Comparison of ENCODE assay signal across 8 mouse cellular contexts in genomic region chr16:91932082-91932690, GRCm38 (mm10).
DNase-seq lines count a peak whose midpoint lies in the region; ATAC-seq and TF ChIP-seq lines count a peak whose summit lies in the region.

No protein-coding gene starts in this region.

- H3K9ac ChIP-seq in kidney, postnatal 0 days (ENCODE audit: low read depth, low read length): no peak overlapping the region
- no peak overlapping the region for H3K9ac ChIP-seq in embryonic facial prominence, embryonic 13.5 days
- H3K9ac ChIP-seq in intestine, embryonic 15.5 days: no peak overlapping the region

- H3K4me2 ChIP-seq in kidney, postnatal 0 days (ENCODE audit: low read length): peak overlapping the region; percentile 64
- H3K4me2 ChIP-seq in embryonic facial prominence, embryonic 13.5 days: peak overlapping the region; percentile 78
- H3K4me2 ChIP-seq in intestine, embryonic 15.5 days (replicated peaks): peak overlapping the region; percentile 48
- H3K4me2 ChIP-seq in myocyte (ENCODE audit: low read depth): peak overlapping the region; percentile 68

- ATAC-seq in kidney, postnatal 0 days (replicated peaks; ENCODE audit: low FRiP score, low read depth): no peak
- no peak for ATAC-seq in embryonic facial prominence, embryonic 13.5 days (ENCODE audit: insufficient number of reproducible peaks, insufficient read depth, low FRiP score, low TSS enrichment, low read depth)
- ATAC-seq in intestine, embryonic 15.5 days: no peak

- no peak overlapping the region for H3K27ac ChIP-seq in kidney, postnatal 0 days
- no peak overlapping the region for H3K27ac ChIP-seq in kidney, adult 2 months (ENCODE audit: insufficient read depth, low read depth, low read length)
- no peak overlapping the region for H3K27ac ChIP-seq in embryonic facial prominence, embryonic 13.5 days
- H3K27ac ChIP-seq in intestine, embryonic 15.5 days: no peak overlapping the region

- no peaks in the 10 kb centered on the region for H3K9me3 ChIP-seq in kidney, postnatal 0 days (replicated peaks; ENCODE audit: low read length)
- H3K9me3 ChIP-seq in embryonic facial prominence, embryonic 13.5 days: no peaks in the 10 kb centered on the region
- no peaks in the 10 kb centered on the region for H3K9me3 ChIP-seq in intestine, embryonic 15.5 days

- H3K4me1 ChIP-seq in kidney, postnatal 0 days (replicated peaks; ENCODE audit: insufficient read depth, low read length): no peaks in the 10 kb centered on the region
- peaks cover 4% of the 10 kb centered on the region; the same call in 1 of the 2 replicates for H3K4me1 ChIP-seq in kidney, adult 2 months (ENCODE audit: control insufficient read depth, insufficient read depth, low read length)
- H3K4me1 ChIP-seq in embryonic facial prominence, embryonic 13.5 days: peaks cover 15% of the 10 kb centered on the region
- 0 out of 2 replicates have a peak, but pooled peaks cover 11% of the 10 kb centered on the region for H3K4me1 ChIP-seq in intestine, embryonic 15.5 days (replicated peaks)

- H3ac ChIP-seq in myocyte (ENCODE audit: control insufficient read depth, insufficient read length): no peak overlapping the region

- TF ChIP-seq CTCF in kidney, postnatal 0 days (IDR thresholded peaks at IDR 0.05; ENCODE audit: low read depth): peak; percentile 36
- TF ChIP-seq CTCF in kidney, adult 2 months (conservative IDR thresholded peaks at IDR 0.05; ENCODE audit: insufficient read depth, insufficient read length, low read depth, low read length): no peak

- peaks cover 25% of the 10 kb centered on the region for H3K79me2 ChIP-seq in myocyte (ENCODE audit: control insufficient read depth, insufficient read depth)

- TF ChIP-seq POLR2A in kidney, adult 2 months (IDR thresholded peaks at IDR 0.05; ENCODE audit: low read depth, low read length): no peak
- no peak for TF ChIP-seq POLR2A in myocyte (IDR thresholded peaks at IDR 0.05; ENCODE audit: insufficient read length, low read depth)

- H3K27me3 ChIP-seq in kidney, postnatal 0 days (ENCODE audit: insufficient read depth, low read length): no peaks in the 10 kb centered on the region
- H3K27me3 ChIP-seq in kidney, adult 2 months (replicated peaks; ENCODE audit: control insufficient read depth, insufficient read depth, low read length): no peaks in the 10 kb centered on the region
- H3K27me3 ChIP-seq in embryonic facial prominence, embryonic 13.5 days: no peaks in the 10 kb centered on the region
- H3K27me3 ChIP-seq in intestine, embryonic 15.5 days (replicated peaks): no peaks in the 10 kb centered on the region
- no peaks in the 10 kb centered on the region for H3K27me3 ChIP-seq in myocyte (ENCODE audit: control insufficient read depth, insufficient read depth, insufficient read length)

- H3K4me3 ChIP-seq in kidney, postnatal 0 days (replicated peaks; ENCODE audit: low read depth, low read length): peak overlapping the region; percentile 81
- H3K4me3 ChIP-seq in kidney, adult 2 months (ENCODE audit: insufficient read depth, low read depth, low read length): no peak overlapping the region
- peak overlapping the region; percentile 98 for H3K4me3 ChIP-seq in embryonic facial prominence, embryonic 13.5 days
- H3K4me3 ChIP-seq in intestine, embryonic 15.5 days (replicated peaks): peak overlapping the region; percentile 95
- H3K4me3 ChIP-seq in myocyte: peak overlapping the region; percentile 86

- peaks cover 22% of the 10 kb centered on the region for H3K36me3 ChIP-seq in kidney, postnatal 0 days (ENCODE audit: insufficient read depth, low read length)
- H3K36me3 ChIP-seq in kidney, adult 2 months (ENCODE audit: control insufficient read depth, insufficient read depth, low read length): peaks cover 3% of the 10 kb centered on the region
- peaks cover 26% of the 10 kb centered on the region for H3K36me3 ChIP-seq in embryonic facial prominence, embryonic 13.5 days
- H3K36me3 ChIP-seq in intestine, embryonic 15.5 days: peaks cover 17% of the 10 kb centered on the region
- peaks cover 25% of the 10 kb centered on the region for H3K36me3 ChIP-seq in myocyte (ENCODE audit: control insufficient read depth, insufficient read depth)

- no peak for DNase-seq in kidney, postnatal 0 days (ENCODE audit: low spot score)
- no peak for DNase-seq in kidney, adult 2 months
- DNase-seq in ovary, postnatal 14 days (ENCODE audit: low spot score): no peak
- no peak for DNase-seq in adrenal gland, postnatal 10 days
- DNase-seq in spleen, adult 12 weeks (ENCODE audit: low spot score): no peak

- WGBS in kidney, postnatal 0 days: 51% methylated on average over 8 of the region's 8 CpGs
- WGBS in kidney, adult 2 months: 53% methylated on average over 8 of the region's 8 CpGs
- 54% methylated on average over 8 of the region's 8 CpGs for WGBS in embryonic facial prominence, embryonic 13.5 days
- WGBS in intestine, embryonic 15.5 days: 52% methylated on average over 8 of the region's 8 CpGs

TF ChIP-seq in myocyte, 11 proteins besides CTCF, POLR2A, EP300 and RAD21:
- TF ChIP-seq POLR2AphosphoS2 (IDR thresholded peaks at IDR 0.05; ENCODE audit: insufficient read length, low read depth) (no peak), TCF3 (IDR thresholded peaks at IDR 0.05; ENCODE audit: insufficient read length, low read depth) (no peak), MYOG (IDR thresholded peaks at IDR 0.05; ENCODE audit: control insufficient read depth in 1 of 3, insufficient read depth in 1 of 3, insufficient read length in 2 of 3, low read depth in 2 of 3) (no peak), TCF12 (IDR thresholded peaks at IDR 0.05; ENCODE audit: insufficient read depth, poor library complexity, severe bottlenecking) (no peak), E2F4 (IDR thresholded peaks at IDR 0.05; ENCODE audit: insufficient read depth) (no peak), MAX (IDR thresholded peaks at IDR 0.05; ENCODE audit: low read depth) (no peak), CEBPB (IDR thresholded peaks at IDR 0.05; ENCODE audit: insufficient read depth, poor library complexity, severe bottlenecking) (no peak)
TF ChIP-seq in myocyte: peak in this region for 0.
